Mouse (Mus musculus) thymus, adult 2 months (tissue): Measurements from ENCODE around the gene Sectm1a.

Source experiments
- CTCF ChIP-seq: fragments of 200-500 bp; IDR thresholded peaks from 2 replicates; pipeline ENCODE4 v1.5.1; 2012; ENCODE audit warnings: mild to moderate bottlenecking, control low read depth, low read length, moderate library complexity, borderline replicate concordance; ENCODE audit not compliant: control insufficient read depth, poor library complexity, insufficient read depth; ENCODE audit errors: extremely low read depth
- POLR2A ChIP-seq: fragments of 200-500 bp; IDR thresholded peaks from 2 replicates; pipeline ENCODE4 v1.6.1; 2012; ENCODE audit warnings: mild to moderate bottlenecking, low read length, control low read depth, moderate library complexity; ENCODE audit not compliant: control insufficient read depth, poor library complexity, insufficient read depth; ENCODE audit errors: extremely low read depth

DNA sequence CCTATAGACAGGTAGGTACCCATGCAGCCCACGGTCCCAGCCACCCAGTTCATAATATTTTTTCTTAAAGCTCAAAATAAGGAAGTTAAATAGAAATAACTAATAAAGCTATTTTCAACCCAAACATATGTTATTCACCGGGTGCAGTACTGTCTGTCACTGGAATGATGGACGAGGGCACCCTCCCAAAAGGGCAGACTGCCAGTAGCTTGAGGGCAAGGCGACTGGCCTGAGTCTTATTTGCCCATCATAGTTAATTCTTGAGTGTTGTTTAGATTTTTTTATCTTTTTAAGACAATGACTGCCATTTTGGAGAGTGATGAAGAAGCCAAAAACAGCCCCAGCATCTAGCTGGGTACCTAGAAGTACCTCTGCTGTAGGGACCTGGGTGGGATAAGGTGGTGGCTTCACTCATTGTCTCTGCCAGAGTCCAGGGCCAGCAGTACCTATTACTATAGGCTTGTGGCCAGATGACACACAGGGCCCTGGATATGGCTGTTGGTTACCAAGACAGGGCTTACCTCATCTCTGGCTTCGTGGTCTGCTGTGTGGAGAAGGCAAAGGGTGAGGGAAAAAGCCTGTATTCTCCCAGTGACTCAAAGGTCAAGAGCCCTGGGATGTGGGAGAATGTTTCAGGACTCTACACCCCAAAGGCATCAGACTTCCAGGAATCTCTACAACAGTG lies 31.2 kb upstream of the Sectm1a start:
- TF ChIP-seq CTCF = no peak
- TF ChIP-seq POLR2A = no peak
